Mouse (Mus musculus) embryonic facial prominence, embryonic 13.5 days (tissue): ENCODE data around the gene Chchd1. TPM values are rescaled to one million over a fixed set of nuclear protein-coding genes. Genes with fewer than 3 reads are reported as not detected.

Experiments used
- ATAC-seq: fragments of 200-750 bp; cut with Nextera tagmentation; 2 replicates; pipeline ENCODE4 v1.8.0; 2017; ENCODE audit warnings: low read depth; ENCODE audit not compliant: insufficient number of reproducible peaks, insufficient read depth, low FRiP score, low TSS enrichment
- H3K27ac ChIP-seq: fragments of 300-500 bp; sonication (generic); 2 replicates; pipeline ENCODE4 v1.5.1; 2015; ENCODE audit warnings: moderate library complexity, mild to moderate bottlenecking, inconsistent platforms
- H3K27me3 ChIP-seq: fragments of 300-500 bp; sonication (generic); 2 replicates; pipeline ENCODE4 v1.6.1; 2015; ENCODE audit warnings: mild to moderate bottlenecking, inconsistent platforms
- H3K36me3 ChIP-seq: fragments of 300-500 bp; sonication (generic); 2 replicates; pipeline ENCODE4 v1.6.1; 2015; ENCODE audit warnings: mild to moderate bottlenecking, inconsistent platforms
- H3K4me1 ChIP-seq: fragments of 300-500 bp; sonication (generic); 2 replicates; pipeline ENCODE4 v1.6.1; 2015; ENCODE audit warnings: inconsistent platforms
- H3K4me2 ChIP-seq: fragments of 300-500 bp; sonication (generic); 2 replicates; pipeline ENCODE4 v1.6.1; 2015; ENCODE audit warnings: moderate library complexity, mild to moderate bottlenecking, inconsistent platforms
- H3K4me3 ChIP-seq: fragments of 300-500 bp; sonication (generic); 2 replicates; pipeline ENCODE4 v1.5.1; 2015; ENCODE audit warnings: mild to moderate bottlenecking, inconsistent platforms
- H3K9ac ChIP-seq: fragments of 300-500 bp; sonication (generic); 2 replicates; pipeline ENCODE4 v1.6.1; 2015; ENCODE audit warnings: mild to moderate bottlenecking, inconsistent platforms
- H3K9me3 ChIP-seq: fragments of 300-500 bp; sonication (generic); 2 replicates; pipeline ENCODE4 v1.6.1; 2016; ENCODE audit warnings: inconsistent platforms
- WGBS: fragments of 180-500 bp; shearing (Covaris S2); methylation state at CpG from one replicate; pipeline ENCODE4 v1.1.7; 2015; ENCODE audit warnings: mixed read lengths; 5-methylcytosine and 5-hydroxymethylcytosine counted together
- polyA plus RNA-seq: library from polyadenylated mRNA; unstranded; fragments of >200 nt; fragmentation: Nextera tagmentation; extraction: Ambion mirVana; gene quantifications from 2 replicates; pipeline ENCODE4 v1.2.1, GENCODE M21; 2015

Gene Chchd1
- 193 and 219 TPM in 2 replicates for polyA plus RNA-seq

- no peaks in the 10 kb centered on the region for H3K9me3 ChIP-seq
- H3K36me3 ChIP-seq = peaks cover 20% of the 10 kb centered on the region
- peak within 1 kb of the TSS; percentile 65 for H3K4me2 ChIP-seq
- H3K9ac ChIP-seq = peak within 1 kb of the TSS; percentile 86
- H3K4me1 ChIP-seq = peaks cover 43% of the 10 kb centered on the region
- ATAC-seq = 0 out of 2 replicates have a peak, but pooled peaks have one; percentile 49
- under 1% methylated on average over 61 of the region's 61 CpGs for WGBS
- peak within 1 kb of the TSS; percentile 87 for H3K27ac ChIP-seq
- H3K4me3 ChIP-seq = peak within 1 kb of the TSS; percentile 81
- no peaks in the 10 kb centered on the region for H3K27me3 ChIP-seq
Measured at GRCm38 (mm10) chr14:20702741-20703381, at the start of gene Chchd1. TSS of gene Chchd1 (plus strand) at chr14:20703006.

- Histone ChIP-seq H3K27ac (no peak overlapping the region), H3K9ac (no peak overlapping the region), H3K36me3 (no peaks in the 10 kb centered on the region), H3K4me2 (no peak overlapping the region), H3K4me1 (no peaks in the 10 kb centered on the region), H3K4me3 (no peak overlapping the region), H3K27me3 (no peaks in the 10 kb centered on the region), H3K9me3 (no peaks in the 10 kb centered on the region)
- WGBS = 77% methylated on average over 9 of the region's 9 CpGs
- ATAC-seq = no peak
Measured at GRCm38 (mm10) chr14:20654690-20655421, 48.0 kb upstream of the Chchd1 start.

GRCm38 (mm10) chr14:20655731-20656130 lies 47.1 kb upstream of the Chchd1 start:
- ATAC-seq = no peak
- Histone ChIP-seq H3K4me3 (no peak overlapping the region), H3K4me2 (no peak overlapping the region)

GRCm38 (mm10) chr14:20656361-20656760 lies 46.4 kb upstream of the Chchd1 start, which contains the start of gene Myoz1:
TSS of gene Myoz1 (minus strand) at chr14:20656540.
- Histone ChIP-seq H3K9me3 (no peaks in the 10 kb centered on the region), H3K27me3 (no peaks in the 10 kb centered on the region), H3K4me1 (0 out of 2 replicates have a peak, but pooled peaks cover 6% of the 10 kb centered on the region), H3K4me2 (no peak within 1 kb of the TSS), H3K4me3 (no peak within 1 kb of the TSS), H3K36me3 (no peaks in the 10 kb centered on the region), H3K9ac (no peak within 1 kb of the TSS), H3K27ac (no peak within 1 kb of the TSS)
- ATAC-seq = no peak
- WGBS = 36% methylated on average over 11 of the region's 11 CpGs

More at GRCm38 (mm10) chr14:20655731-20656130, 47.1 kb upstream of the Chchd1 start:
- Histone ChIP-seq H3K36me3 (no peaks in the 10 kb centered on the region), H3K27me3 (no peaks in the 10 kb centered on the region), H3K4me1 (0 out of 2 replicates have a peak, but pooled peaks cover 6% of the 10 kb centered on the region), H3K27ac (no peak overlapping the region), H3K9me3 (no peaks in the 10 kb centered on the region), H3K9ac (no peak overlapping the region)
- 51% methylated on average over 9 of the region's 9 CpGs for WGBS

- Histone ChIP-seq H3K27ac (no peak overlapping the region), H3K4me1 (peaks cover 17% of the 10 kb centered on the region), H3K36me3 (no peaks in the 10 kb centered on the region), H3K9ac (no peak overlapping the region), H3K4me3 (no peak overlapping the region), H3K27me3 (no peaks in the 10 kb centered on the region; the same call in 1 of the 2 replicates), H3K9me3 (no peaks in the 10 kb centered on the region), H3K4me2 (no peak overlapping the region)
- no peak for ATAC-seq
Measured at GRCm38 (mm10) chr14:20658326-20658725, 44.5 kb upstream of the Chchd1 start.

- H3K4me2 ChIP-seq = no peak overlapping the region
- peaks cover 17% of the 10 kb centered on the region for H3K4me1 ChIP-seq
- no peak for ATAC-seq
- no peaks in the 10 kb centered on the region; the same call in 1 of the 2 replicates for H3K27me3 ChIP-seq
- H3K27ac ChIP-seq = no peak overlapping the region
- H3K36me3 ChIP-seq = no peaks in the 10 kb centered on the region
- no peak overlapping the region for H3K4me3 ChIP-seq
- H3K9ac ChIP-seq = no peak overlapping the region
- 89% methylated on average over 6 of the region's 6 CpGs for WGBS
- H3K9me3 ChIP-seq = no peaks in the 10 kb centered on the region
Measured at GRCm38 (mm10) chr14:20658902-20659301, 43.9 kb upstream of the Chchd1 start.

- no peak overlapping the region for H3K27ac ChIP-seq
Measured at GRCm38 (mm10) chr14:20659687-20660086, 43.1 kb upstream of the Chchd1 start.

GRCm38 (mm10) chr14:20660827-20661660 lies 41.8 kb upstream of the Chchd1 start:
- Histone ChIP-seq H3K9me3 (no peaks in the 10 kb centered on the region), H3K4me2 (peak overlapping the region; percentile 91), H3K27ac (peak overlapping the region; percentile 94), H3K9ac (peak overlapping the region; percentile 88), H3K36me3 (no peaks in the 10 kb centered on the region), H3K4me3 (peak overlapping the region; percentile 72), H3K27me3 (peaks cover 4% of the 10 kb centered on the region), H3K4me1 (peaks cover 17% of the 10 kb centered on the region)
- WGBS = 2% methylated on average over 52 of the region's 52 CpGs
- peak; percentile 76 for ATAC-seq

More at GRCm38 (mm10) chr14:20659687-20660086, 43.1 kb upstream of the Chchd1 start:
- no peak overlapping the region for H3K9ac ChIP-seq
- H3K36me3 ChIP-seq = no peaks in the 10 kb centered on the region
- no peaks in the 10 kb centered on the region; the same call in 1 of the 2 replicates for H3K27me3 ChIP-seq
- H3K9me3 ChIP-seq = no peaks in the 10 kb centered on the region
- WGBS = 95% methylated on average over 7 of the region's 7 CpGs
- H3K4me2 ChIP-seq = no peak overlapping the region
- ATAC-seq = no peak
- peaks cover 17% of the 10 kb centered on the region for H3K4me1 ChIP-seq
- H3K4me3 ChIP-seq = no peak overlapping the region

GRCm38 (mm10) chr14:20661661-20662331 lies 41.0 kb upstream of the Chchd1 start:
- 11% methylated on average over 19 of the region's 19 CpGs for WGBS
- 0 out of 2 replicates have a peak, but pooled peaks have one; percentile 15 for ATAC-seq

GRCm38 (mm10) chr14:20662740-20663139 lies 40.1 kb upstream of the Chchd1 start:
- no peaks in the 10 kb centered on the region for H3K36me3 ChIP-seq
- no peak overlapping the region for H3K9ac ChIP-seq
- 86% methylated on average over 3 of the region's 3 CpGs for WGBS
- H3K9me3 ChIP-seq = no peaks in the 10 kb centered on the region
- H3K4me2 ChIP-seq = peak overlapping the region; percentile 91; the same call in 1 of the 2 replicates
- H3K4me3 ChIP-seq = no peak overlapping the region
- no peak for ATAC-seq
- H3K27me3 ChIP-seq = peaks cover 6% of the 10 kb centered on the region
- H3K27ac ChIP-seq = no peak overlapping the region; the same call in 1 of the 2 replicates
- peaks cover 17% of the 10 kb centered on the region for H3K4me1 ChIP-seq

More at GRCm38 (mm10) chr14:20661661-20662331, 41.0 kb upstream of the Chchd1 start:
- H3K9me3 ChIP-seq = no peaks in the 10 kb centered on the region
- peaks cover 6% of the 10 kb centered on the region for H3K27me3 ChIP-seq
- peak overlapping the region; percentile 72 for H3K4me3 ChIP-seq
- peak overlapping the region; percentile 91 for H3K4me2 ChIP-seq
- no peaks in the 10 kb centered on the region for H3K36me3 ChIP-seq
- peak overlapping the region; percentile 88 for H3K9ac ChIP-seq
- H3K4me1 ChIP-seq = peaks cover 17% of the 10 kb centered on the region
- peak overlapping the region; percentile 94 for H3K27ac ChIP-seq
